Mouse (Mus musculus) right cerebral cortex, adult 2 months (tissue): ENCODE measurements around the gene Ccdc167.

Source experiments
- DNase-seq, 2 experiments: peaks; one replicate each; pipeline ENCODE4 v3.0.0; 2021 to 2022; ENCODE audit warnings: low spot score in 2 of 2

Gene Ccdc167

GRCm38 (mm10) chr17:29716732-29717445, at the start of gene Ccdc167:
Gene Ccdc167, minus strand, starts transcription at chr17:29717044.
- peak; percentile 97 to 99 for DNase-seq

- DNase-seq: no peak
These were observed 48.5 kb upstream of the Ccdc167 start for GRCm38 (mm10) chr17:29765380-29765779.

GRCm38 (mm10) chr17:29762551-29762950, 45.7 kb upstream of the Ccdc167 start:
- peak; percentile 34 to 38 for DNase-seq

GRCm38 (mm10) chr17:29761938-29762337, 45.1 kb upstream of the Ccdc167 start:
- no peak for DNase-seq

- DNase-seq: no peak
These were observed 43.8 kb upstream of the Ccdc167 start for GRCm38 (mm10) chr17:29760404-29761375.

- peak; percentile 33 to 52 for DNase-seq
These were observed 43.1 kb upstream of the Ccdc167 start for GRCm38 (mm10) chr17:29759963-29760362.

GRCm38 (mm10) chr17:29756381-29756780, 39.5 kb upstream of the Ccdc167 start:
- DNase-seq: no peak

GRCm38 (mm10) chr17:29754510-29754909, 37.7 kb upstream of the Ccdc167 start:
- DNase-seq: no peak

- DNase-seq: no peak
These were observed 30.6 kb upstream of the Ccdc167 start for GRCm38 (mm10) chr17:29747466-29747865.

GRCm38 (mm10) chr17:29737849-29738804, 21.3 kb upstream of the Ccdc167 start:
- peak; percentile 53 to 62 for DNase-seq

- DNase-seq: no peak
These were observed 19.7 kb upstream of the Ccdc167 start for GRCm38 (mm10) chr17:29736448-29737014.

- DNase-seq: no peak
These were observed 15.7 kb upstream of the Ccdc167 start for GRCm38 (mm10) chr17:29732522-29732921.

GRCm38 (mm10) chr17:29731953-29732325, 15.1 kb upstream of the Ccdc167 start:
- no peak for DNase-seq

- DNase-seq: no peak
These were observed 14.6 kb upstream of the Ccdc167 start for GRCm38 (mm10) chr17:29731266-29731952.

- DNase-seq: no peak
These were observed 13.8 kb upstream of the Ccdc167 start for GRCm38 (mm10) chr17:29730510-29731265.

GRCm38 (mm10) chr17:29728082-29728481, 11.2 kb upstream of the Ccdc167 start:
- no peak for DNase-seq

GRCm38 (mm10) chr17:29725027-29725620, 8.3 kb upstream of the Ccdc167 start:
- DNase-seq: no peak

- DNase-seq: no peak
These were observed 7.8 kb upstream of the Ccdc167 start for GRCm38 (mm10) chr17:29724610-29725009.

GRCm38 (mm10) chr17:29720755-29721365, 4.0 kb upstream of the Ccdc167 start:
- DNase-seq: no peak
